Mouse (Mus musculus) heart, postnatal 14 days (tissue): ENCODE data around the gene Ap3b1. TPM values are rescaled to one million over a fixed set of nuclear protein-coding genes. Genes with fewer than 3 reads are reported as not detected.

Experiments
- DNase-seq, 2 experiments: peaks; one replicate each; pipeline ENCODE4 v3.0.0; 2021 to 2022
- intact Hi-C: fragments of 180-260 bp; cut with DNase I; formaldehyde crosslinking; loops from one replicate; pipeline ENCODE4 v1.15.1; 2025
- microRNA-seq, 2 experiments: library from miRNA; unstranded; fragments of <30 nt; microRNA quantifications; one replicate each; pipeline ENCODE4 v1.2.0; 2021 to 2022
- total RNA-seq, 2 experiments: library from RNA; stranded (reverse); gene quantifications; 2 replicates each; pipeline ENCODE4 v1.2.3; 2021

Gene Ap3b1
- total RNA-seq, 2 experiments from 2014 or later: 24.7 to 26.1 TPM

DNA sequence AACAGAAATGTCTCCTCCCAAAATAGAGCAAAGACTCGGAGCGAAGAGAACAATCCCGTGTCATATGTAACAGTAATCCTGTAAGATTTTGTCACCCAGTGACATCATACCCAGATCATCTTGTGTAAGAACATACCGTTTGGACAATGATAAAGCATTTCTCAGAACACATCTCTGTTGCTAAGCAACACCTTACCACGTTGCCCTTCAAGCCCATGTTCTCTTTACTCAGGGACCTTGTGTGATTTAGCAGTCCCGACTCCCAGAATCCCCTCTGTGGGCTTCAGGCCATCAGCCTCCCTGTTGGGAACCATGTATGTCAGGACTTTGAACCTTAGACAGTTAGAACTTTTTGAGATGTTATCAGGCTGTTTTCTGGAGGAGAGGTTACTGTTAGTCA lies 209.0 kb downstream of the Ap3b1 start:
- no peak for DNase-seq
- intact Hi-C loops: loop anchor here (10.0 kb wide), 2 partner anchors 137 to 183 kb away; no protein-coding TSS in a partner anchor

GRCm38 (mm10) chr13:94571001-94571400 lies 212.2 kb downstream of the Ap3b1 start:
- no peak for DNase-seq
- intact Hi-C loops: no loop called here

- intact Hi-C loops: no loop called here
These were observed 214.6 kb downstream of the Ap3b1 start for GRCm38 (mm10) chr13:94573356-94573755.

DNA sequence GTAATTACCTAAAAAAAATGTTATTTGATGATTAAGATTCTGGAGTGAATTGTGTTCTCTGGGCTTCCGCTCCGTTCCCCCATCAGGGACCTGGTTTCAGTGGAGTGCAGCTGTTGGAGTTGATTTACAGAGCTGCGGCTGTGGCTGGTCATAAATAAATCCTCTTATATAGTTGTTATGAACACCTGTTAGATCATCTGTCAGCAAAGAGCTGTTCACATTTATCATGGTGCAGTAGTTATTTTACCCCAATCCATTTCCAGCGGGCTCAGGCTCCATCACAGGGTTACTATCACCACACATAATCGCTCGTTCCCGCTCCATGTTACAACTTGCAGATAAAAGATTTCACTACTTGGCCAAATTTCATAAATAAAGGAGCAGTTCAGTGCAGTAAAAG lies 215.1 kb downstream of the Ap3b1 start:
- intact Hi-C loops: no loop called here
- DNase-seq: no peak

More at GRCm38 (mm10) chr13:94573356-94573755, 214.6 kb downstream of the Ap3b1 start:
- DNase-seq: no peak

DNA sequence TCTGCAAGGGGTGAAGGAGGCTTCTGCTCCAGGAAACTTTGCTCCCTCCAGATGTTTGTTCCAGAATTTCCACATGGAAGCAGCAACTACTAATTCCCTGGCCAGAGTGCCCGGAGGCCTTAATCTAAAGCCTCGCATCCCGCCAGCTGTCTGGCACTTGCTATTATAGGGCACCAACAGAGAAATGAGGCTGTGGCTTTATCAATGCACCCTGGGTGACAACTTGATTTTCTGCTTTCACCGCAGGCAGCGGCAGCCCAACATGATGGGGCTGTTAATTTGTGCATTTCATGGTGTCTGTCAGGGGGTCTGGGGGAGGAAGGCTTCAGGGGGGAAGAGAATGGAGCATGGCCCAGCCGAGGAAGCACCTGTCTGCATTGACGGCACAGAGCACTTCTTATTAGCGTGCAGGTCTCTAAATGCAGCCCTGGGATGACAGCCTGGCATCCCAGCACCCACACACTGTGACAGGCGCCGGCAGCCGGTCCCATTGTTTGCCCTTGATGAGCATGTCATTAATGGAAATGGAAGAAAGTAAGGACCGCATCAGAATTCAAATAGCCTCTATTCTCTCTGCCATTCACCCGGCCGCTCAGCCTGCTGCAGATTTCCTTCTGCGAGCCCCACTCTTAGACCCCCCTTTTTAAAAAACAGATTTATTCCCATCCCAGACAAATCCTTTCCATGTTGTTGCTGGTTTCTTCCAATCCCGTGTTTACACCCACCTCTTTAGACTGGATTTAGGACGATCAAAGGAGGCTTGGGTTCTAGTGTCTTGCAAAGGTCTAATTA lies 217.0 kb downstream of the Ap3b1 start:
- no peak for DNase-seq
- intact Hi-C loops: no loop called here

DNA sequence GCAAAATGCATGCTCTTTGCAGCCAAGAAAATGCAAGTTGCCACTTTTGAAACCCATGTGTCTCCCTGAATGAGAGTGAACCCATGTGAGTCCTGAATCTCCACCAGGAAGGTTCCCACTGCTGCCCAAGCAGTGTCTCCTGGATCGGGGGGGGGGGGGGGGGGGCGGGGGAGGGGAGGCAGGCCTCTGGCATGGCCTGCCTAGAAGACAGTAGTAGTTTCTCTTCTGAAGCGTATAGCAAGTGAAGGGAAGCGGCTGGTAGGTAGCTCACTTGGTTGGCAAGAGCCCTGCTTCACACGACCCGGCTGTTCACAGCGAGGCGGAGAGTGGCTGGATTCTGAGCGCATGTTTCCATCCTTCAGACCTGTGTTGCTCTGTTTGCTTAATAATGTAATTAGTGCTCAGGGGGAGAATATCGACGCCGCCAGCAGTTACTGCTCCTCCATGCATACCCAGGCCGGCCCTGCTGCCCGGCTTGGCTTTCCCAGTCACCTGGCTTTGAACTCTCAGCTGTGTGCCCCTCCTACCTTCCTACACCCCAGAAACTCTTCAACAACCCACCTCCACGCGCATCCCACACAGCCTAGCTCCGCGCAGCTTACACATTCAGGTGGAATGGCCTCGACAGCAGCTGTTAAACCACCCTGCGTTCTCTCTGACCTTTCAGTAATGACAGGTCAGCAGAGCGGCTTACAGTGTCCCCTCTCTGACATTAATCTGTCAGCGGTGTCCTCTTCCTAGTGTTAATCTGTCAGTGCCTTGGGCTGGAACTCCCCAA lies 217.8 kb downstream of the Ap3b1 start:
- no peak for DNase-seq
- intact Hi-C loops: no loop called here

DNA sequence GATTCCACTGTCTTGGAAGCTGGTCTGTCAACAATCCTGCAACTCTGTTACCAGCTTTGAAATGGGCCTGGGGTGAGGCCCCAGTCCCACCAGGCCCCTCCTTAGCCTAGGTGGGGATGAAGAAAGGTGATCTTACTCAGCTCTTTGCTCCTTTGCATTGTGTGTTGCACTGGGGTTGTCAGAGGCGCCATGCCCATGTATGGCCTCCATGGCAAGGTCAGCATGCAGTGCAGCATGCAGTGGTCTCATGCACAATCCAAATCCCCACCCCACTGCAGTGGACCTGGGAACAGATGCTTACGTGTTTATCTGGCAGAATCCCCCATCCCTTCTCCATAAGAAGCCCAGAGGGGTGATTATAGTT lies 218.4 kb downstream of the Ap3b1 start:
- intact Hi-C loops: no loop called here

DNA sequence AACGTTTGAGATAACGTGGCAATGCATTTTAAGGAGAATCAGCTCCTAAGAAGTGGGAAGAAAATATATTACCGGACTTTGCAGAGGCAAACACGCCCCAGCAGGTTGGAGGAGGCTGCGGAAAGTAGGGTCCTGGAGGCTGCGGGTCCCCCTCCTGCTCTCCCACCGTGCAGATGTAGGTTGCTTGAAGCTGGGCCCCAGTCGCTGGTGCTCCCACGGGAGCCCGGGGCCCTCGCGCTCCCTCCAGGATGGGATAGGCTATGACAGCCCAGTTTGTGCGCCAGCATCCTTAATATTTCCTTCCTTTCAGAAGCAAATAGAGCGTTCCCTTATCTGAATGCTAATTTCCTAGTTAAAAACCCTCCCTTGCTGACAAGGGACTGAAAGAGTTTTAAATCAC lies 236.5 kb downstream of the Ap3b1 start:
- no peak for DNase-seq
- intact Hi-C loops: no loop called here

More for the DNA sequence above, 218.4 kb downstream of the Ap3b1 start:
- no peak for DNase-seq

GRCm38 (mm10) chr13:94595701-94596361 lies 237.1 kb downstream of the Ap3b1 start:
- intact Hi-C loops: no loop called here
- DNase-seq: peak in 1 of 2 experiments; percentile 9

GRCm38 (mm10) chr13:94596386-94597033 lies 237.8 kb downstream of the Ap3b1 start:
- no peak for DNase-seq

DNA sequence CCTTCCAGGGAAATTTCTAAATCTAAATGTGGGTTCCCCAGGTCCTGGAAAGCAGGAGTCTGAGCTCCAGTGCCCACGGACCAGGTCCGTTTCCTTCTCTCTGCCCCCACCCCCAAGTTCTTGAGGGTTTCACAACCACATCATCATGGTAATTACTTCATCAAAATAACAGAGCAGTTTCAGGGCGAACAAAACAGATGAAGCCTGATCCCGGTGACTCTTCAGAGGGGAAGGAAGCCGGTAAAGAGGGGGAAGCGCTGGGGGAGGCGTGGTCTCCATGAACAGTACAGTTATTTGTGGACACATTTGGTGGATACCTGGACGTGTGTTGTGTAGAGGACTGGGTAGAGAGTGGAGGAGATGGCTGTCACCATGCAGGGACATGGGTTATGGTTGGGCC lies 241.0 kb downstream of the Ap3b1 start:
- intact Hi-C loops: no loop called here

More at GRCm38 (mm10) chr13:94596386-94597033, 237.8 kb downstream of the Ap3b1 start:
- intact Hi-C loops: no loop called here

GRCm38 (mm10) chr13:94607035-94607860 lies 248.5 kb downstream of the Ap3b1 start:
- no peak for DNase-seq
- intact Hi-C loops: no loop called here

More for the DNA sequence above, 241.0 kb downstream of the Ap3b1 start:
- no peak for DNase-seq

- intact Hi-C loops: no loop called here
These were observed 249.1 kb downstream of the Ap3b1 start for GRCm38 (mm10) chr13:94607861-94608223.

GRCm38 (mm10) chr13:94608420-94608831 lies 249.7 kb downstream of the Ap3b1 start:
- intact Hi-C loops: no loop called here
- no peak for DNase-seq

More at GRCm38 (mm10) chr13:94607861-94608223, 249.1 kb downstream of the Ap3b1 start:
- DNase-seq: no peak

DNA sequence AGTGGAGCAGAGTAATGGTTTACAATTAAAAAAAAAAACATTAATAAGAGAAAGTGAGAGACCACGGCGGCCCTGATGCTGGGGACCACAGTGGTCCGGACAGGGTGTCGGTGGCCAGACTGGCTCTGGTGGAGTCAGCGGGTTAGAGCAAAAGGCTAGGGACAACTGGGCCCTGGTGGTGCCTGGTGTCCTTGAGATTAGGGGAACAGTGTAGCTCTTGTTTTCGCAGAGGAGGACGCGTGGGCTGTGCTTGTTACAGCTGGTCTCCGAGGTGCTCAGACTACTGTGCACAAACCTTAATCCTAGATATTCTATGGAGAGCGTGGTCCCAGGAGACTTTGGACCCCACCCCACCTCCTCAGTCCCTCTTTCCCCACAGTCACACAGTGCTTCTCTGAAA lies 250.2 kb downstream of the Ap3b1 start:
- no peak for DNase-seq
- intact Hi-C loops: no loop called here

Small RNAs within 50 kb of the gene (microRNA-seq; reads per million reads assigned to microRNA genes)
- gene Gm25109: 0 reads per million in 2 experiments

Other genes starting within 250 kb of the Ap3b1 start
- gene Scamp1, start 73.1 kb upstream of the Ap3b1 start, total RNA-seq: 10 to 100 TPM; 31.2 to 31.8 TPM